Mouse (Mus musculus) bone marrow macrophage, adult 2 months (primary cell): ENCODE measurements around the gene Pex3.

Source experiments
- CTCF ChIP-seq: IDR thresholded peaks from 2 replicates; pipeline ENCODE4 v1.5.1; 2012; ENCODE audit warnings: low read depth, mild to moderate bottlenecking, low read length, moderate library complexity
- POLR2A ChIP-seq: IDR thresholded peaks from 2 replicates; pipeline ENCODE4 v1.6.1; 2012; ENCODE audit warnings: mild to moderate bottlenecking, low read depth, low read length, borderline replicate concordance

DNA sequence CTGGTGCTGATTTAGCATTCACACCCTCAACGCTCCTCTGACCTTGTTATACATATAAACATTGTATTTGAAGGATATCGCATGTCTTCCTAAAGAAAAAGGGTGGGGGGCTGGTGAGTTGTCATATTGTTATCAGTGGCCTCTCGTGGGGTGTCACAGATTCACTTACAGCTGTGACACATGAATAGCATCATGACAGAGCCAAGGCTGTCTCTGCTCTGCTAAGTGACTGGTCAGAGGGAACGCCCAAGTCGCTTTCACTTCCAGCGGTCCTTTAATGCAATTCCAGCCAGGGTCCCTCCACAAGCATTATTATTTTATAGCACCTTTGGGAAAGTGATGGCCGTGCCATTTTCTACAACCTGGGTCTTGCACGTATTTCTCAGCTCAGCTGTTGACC, 44.5 kb upstream of the Pex3 start:
- no peak for TF ChIP-seq POLR2A
- TF ChIP-seq CTCF: no peak
